Mouse (Mus musculus): ENCODE measurements around the gene Lcp2.

Lcp2 gene

DNA sequence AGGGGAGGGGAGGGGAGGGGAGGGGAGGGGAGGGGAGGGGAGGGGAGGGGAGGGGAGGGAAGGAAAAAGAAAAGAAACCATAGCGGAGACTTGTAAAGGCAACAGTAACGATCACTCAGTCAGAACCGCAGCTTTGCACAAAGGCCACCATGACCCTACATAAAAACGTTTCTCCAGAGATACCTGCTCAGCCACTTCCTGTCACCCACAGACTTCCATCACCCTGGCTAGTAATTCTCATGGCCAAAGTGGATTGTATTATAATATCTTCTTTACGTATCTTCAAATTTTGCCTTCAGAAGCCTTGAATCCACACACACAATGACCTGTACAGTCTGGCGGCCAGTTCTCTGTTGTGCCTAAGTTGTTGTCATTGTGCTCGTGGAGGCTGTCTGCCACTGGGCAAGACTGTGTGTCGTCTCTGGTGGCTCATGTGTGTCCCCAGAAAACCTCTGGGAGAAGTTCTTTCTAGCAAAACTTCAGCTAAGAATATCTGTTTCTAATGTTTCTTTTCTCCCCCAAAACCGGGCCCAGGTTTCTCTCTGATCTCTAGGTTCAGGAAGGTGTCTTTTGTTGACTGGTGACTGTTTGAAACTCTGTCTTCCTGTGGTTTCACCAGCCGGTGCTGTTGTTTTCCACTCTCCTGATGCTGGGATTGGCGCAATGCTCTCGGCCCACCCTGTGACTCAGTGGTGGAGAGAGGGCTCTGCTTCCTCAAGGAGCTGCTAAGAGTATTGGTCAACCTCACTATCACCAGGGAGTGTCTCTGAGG lies 37.2 kb upstream of the Lcp2 start:
- Histone ChIP-seq H3K4me3 (replicated peaks; ENCODE audit: low read length) (no peak overlapping the region), H3K36me3 (ENCODE audit: insufficient read depth, low read length) (no peaks in the 10 kb centered on the region), H3K4me1 (replicated peaks; ENCODE audit: low read depth, low read length) (peaks cover 8% of the 10 kb centered on the region), H3K27me3 (ENCODE audit: insufficient read depth, low read length) (peaks cover 11% of the 10 kb centered on the region; the same call in 1 of the 2 replicates), H3K9me3 (ENCODE audit: low read length) (no peaks in the 10 kb centered on the region)
- TF ChIP-seq NANOG (IDR thresholded peaks at IDR 0.05; ENCODE audit: borderline replicate concordance, low read length) = no peak
- no peak for TF ChIP-seq POU5F1 (IDR thresholded peaks at IDR 0.05; ENCODE audit: borderline replicate concordance, low read length)
- no peak for TF ChIP-seq CTCF (conservative IDR thresholded peaks at IDR 0.05; ENCODE audit: low read length)

DNA sequence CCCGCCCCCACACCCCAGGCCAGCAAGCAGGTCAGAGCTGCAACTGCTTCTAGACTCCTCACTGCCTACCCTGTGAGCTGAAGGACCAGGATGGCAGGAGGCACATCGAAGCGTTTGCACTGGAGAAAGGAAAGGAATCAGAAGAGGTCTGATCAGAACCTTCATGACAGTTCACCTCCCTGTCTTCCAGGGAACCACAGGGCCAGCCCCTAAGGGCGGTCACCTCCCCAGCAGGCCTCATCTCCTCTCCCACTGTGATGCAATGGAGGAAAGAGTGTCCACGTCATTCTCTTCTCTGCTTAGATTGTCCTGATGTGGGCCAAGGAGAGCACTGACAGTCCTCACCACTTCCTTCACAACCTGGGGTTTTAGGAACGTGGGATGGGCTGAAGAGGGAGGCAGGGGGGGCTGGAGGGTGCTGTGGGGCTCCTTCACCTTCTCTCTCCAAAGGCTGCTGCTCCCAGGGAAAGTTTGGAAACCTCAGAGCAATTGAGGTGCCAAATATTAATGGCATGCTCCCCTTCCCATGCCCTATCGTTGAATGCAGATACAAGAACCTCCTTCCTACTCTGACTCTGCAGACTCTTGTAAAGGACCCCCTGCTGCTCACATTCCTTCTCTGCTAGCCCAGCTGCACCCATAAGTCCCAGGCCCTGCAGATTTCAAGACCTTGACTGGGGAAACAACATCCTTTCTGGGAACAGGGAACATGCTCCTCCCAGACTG lies 36.4 kb upstream of the Lcp2 start:
- Histone ChIP-seq H3K4me3 (replicated peaks; ENCODE audit: low read length) (no peak overlapping the region), H3K4me1 (replicated peaks; ENCODE audit: low read depth, low read length) (peaks cover 8% of the 10 kb centered on the region), H3K27me3 (ENCODE audit: insufficient read depth, low read length) (peaks cover 8% of the 10 kb centered on the region; the same call in 1 of the 2 replicates), H3K9me3 (ENCODE audit: low read length) (no peaks in the 10 kb centered on the region), H3K36me3 (ENCODE audit: insufficient read depth, low read length) (no peaks in the 10 kb centered on the region)
- TF ChIP-seq NANOG (IDR thresholded peaks at IDR 0.05; ENCODE audit: borderline replicate concordance, low read length) (no peak), POU5F1 (IDR thresholded peaks at IDR 0.05; ENCODE audit: borderline replicate concordance, low read length) (no peak)

DNA sequence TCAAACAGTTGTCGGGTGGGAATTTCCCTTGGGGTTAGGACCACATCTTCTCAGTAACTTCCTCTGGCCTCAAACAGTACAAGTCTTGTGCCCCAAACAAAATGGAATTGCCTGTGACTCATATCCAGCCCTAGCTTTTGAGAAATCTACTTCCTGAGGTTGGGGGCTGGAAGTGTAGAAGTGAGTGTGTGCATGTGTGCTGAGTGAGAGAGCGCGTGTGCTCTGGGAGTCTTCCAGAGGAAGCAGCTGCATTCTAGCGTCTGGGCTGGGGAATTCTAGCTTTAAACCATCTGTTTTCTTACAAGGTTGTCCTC lies 35.9 kb upstream of the Lcp2 start:
- Histone ChIP-seq H3K4me1 (replicated peaks; ENCODE audit: low read depth, low read length) (peaks cover 8% of the 10 kb centered on the region), H3K4me3 (replicated peaks; ENCODE audit: low read length) (no peak overlapping the region), H3K9me3 (ENCODE audit: low read length) (no peaks in the 10 kb centered on the region), H3K36me3 (ENCODE audit: insufficient read depth, low read length) (no peaks in the 10 kb centered on the region), H3K27me3 (ENCODE audit: insufficient read depth, low read length) (peaks cover 8% of the 10 kb centered on the region; the same call in 1 of the 2 replicates)
- TF ChIP-seq CTCF (conservative IDR thresholded peaks at IDR 0.05; ENCODE audit: low read length) = no peak
- TF ChIP-seq NANOG (IDR thresholded peaks at IDR 0.05; ENCODE audit: borderline replicate concordance, low read length) = no peak

DNA sequence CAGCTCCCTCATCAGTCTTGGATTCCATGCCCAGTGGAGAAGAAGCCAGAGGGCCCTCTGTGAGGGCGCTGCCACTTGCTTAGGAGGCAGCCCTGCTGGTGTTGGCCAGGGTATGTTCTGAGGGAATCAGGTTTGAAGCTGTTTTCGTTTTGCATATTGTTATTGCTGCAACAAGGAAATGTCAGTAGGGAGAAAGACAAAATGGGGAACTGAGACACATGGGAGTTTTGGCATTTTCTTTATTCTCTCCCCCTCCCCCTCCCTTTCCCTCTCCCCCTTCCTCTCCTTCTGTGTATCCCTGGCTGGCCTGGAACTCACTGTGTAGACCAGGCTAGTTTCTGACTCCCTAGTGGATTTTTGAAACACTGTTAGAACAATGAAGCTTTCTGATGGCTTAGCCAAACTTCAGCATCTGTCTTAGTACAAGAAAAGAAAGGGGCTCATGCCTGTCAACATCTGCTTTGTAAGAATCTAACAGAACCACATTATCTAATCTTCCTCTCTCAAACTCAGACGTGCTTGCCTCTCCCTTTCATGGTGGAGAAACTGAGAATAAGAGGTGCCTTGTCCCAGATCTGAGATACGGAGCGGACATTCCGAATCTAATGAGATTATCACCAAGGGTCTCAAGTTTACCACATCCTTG lies 34.6 kb upstream of the Lcp2 start:
- Histone ChIP-seq H3K36me3 (ENCODE audit: insufficient read depth, low read length) (no peaks in the 10 kb centered on the region), H3K4me3 (replicated peaks; ENCODE audit: low read length) (no peak overlapping the region), H3K9me3 (ENCODE audit: low read length) (no peaks in the 10 kb centered on the region), H3K4me1 (replicated peaks; ENCODE audit: low read depth, low read length) (peaks cover 8% of the 10 kb centered on the region), H3K27me3 (ENCODE audit: insufficient read depth, low read length) (peaks cover under 1% of the 10 kb centered on the region; the same call in 1 of the 2 replicates)
- TF ChIP-seq CTCF (conservative IDR thresholded peaks at IDR 0.05; ENCODE audit: low read length) (no peak), NANOG (IDR thresholded peaks at IDR 0.05; ENCODE audit: borderline replicate concordance, low read length) (no peak), POU5F1 (IDR thresholded peaks at IDR 0.05; ENCODE audit: borderline replicate concordance, low read length) (no peak)

DNA sequence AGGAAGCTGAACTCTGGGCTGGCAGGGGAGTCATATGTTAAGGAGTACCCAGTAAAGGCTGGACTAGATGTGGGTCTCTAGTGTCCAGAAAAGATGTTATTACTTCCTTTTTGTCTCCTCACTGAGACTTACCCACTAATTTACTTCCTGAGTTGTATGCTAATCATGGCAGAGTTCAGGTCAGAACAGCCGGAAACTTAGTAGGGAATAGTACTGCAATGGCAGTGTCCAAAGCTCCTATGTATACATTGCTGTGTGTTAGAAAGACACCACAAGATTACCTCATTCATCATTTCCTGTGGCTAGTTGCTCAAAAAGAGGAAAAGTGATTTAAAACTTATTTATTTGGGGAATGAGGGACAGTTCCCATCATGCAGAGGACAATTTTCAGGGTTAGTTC lies 21.6 kb upstream of the Lcp2 start:
- no peak for TF ChIP-seq CTCF (conservative IDR thresholded peaks at IDR 0.05; ENCODE audit: low read length)
- TF ChIP-seq POU5F1 (IDR thresholded peaks at IDR 0.05; ENCODE audit: borderline replicate concordance, low read length) = no peak
- no peak for TF ChIP-seq NANOG (IDR thresholded peaks at IDR 0.05; ENCODE audit: borderline replicate concordance, low read length)
- Histone ChIP-seq H3K4me1 (replicated peaks; ENCODE audit: low read depth, low read length) (no peaks in the 10 kb centered on the region), H3K4me3 (replicated peaks; ENCODE audit: low read length) (no peak overlapping the region), H3K36me3 (ENCODE audit: insufficient read depth, low read length) (no peaks in the 10 kb centered on the region), H3K9me3 (ENCODE audit: low read length) (peaks cover 3% of the 10 kb centered on the region; the same call in 1 of the 2 replicates), H3K27me3 (ENCODE audit: insufficient read depth, low read length) (no peaks in the 10 kb centered on the region)

DNA sequence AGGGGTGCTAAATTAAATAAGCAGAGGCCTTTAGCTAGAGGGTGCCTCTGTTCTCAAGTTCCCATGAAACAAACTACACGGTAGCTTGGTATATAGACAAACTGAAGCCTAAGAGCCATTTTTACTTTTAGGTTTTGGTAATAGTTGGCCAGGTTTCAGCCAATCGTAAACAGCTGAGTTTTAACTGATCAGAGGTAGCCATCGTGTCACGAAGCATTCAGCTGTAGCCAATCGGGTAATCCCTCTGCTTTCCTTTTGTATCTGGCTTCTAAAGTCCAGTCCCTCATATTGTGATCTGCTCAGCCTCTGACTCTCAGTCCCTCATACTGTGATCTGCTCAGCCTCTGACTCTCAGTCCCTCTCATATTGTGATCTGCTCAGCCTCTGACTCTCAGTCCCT lies 17.1 kb upstream of the Lcp2 start:
- Histone ChIP-seq H3K36me3 (ENCODE audit: insufficient read depth, low read length) (no peaks in the 10 kb centered on the region), H3K27me3 (ENCODE audit: insufficient read depth, low read length) (no peaks in the 10 kb centered on the region), H3K4me3 (replicated peaks; ENCODE audit: low read length) (no peak overlapping the region), H3K4me1 (replicated peaks; ENCODE audit: low read depth, low read length) (no peaks in the 10 kb centered on the region), H3K9me3 (ENCODE audit: low read length) (no peaks in the 10 kb centered on the region)
- no peak for TF ChIP-seq POU5F1 (IDR thresholded peaks at IDR 0.05; ENCODE audit: borderline replicate concordance, low read length)
- TF ChIP-seq CTCF (conservative IDR thresholded peaks at IDR 0.05; ENCODE audit: low read length) = no peak

DNA sequence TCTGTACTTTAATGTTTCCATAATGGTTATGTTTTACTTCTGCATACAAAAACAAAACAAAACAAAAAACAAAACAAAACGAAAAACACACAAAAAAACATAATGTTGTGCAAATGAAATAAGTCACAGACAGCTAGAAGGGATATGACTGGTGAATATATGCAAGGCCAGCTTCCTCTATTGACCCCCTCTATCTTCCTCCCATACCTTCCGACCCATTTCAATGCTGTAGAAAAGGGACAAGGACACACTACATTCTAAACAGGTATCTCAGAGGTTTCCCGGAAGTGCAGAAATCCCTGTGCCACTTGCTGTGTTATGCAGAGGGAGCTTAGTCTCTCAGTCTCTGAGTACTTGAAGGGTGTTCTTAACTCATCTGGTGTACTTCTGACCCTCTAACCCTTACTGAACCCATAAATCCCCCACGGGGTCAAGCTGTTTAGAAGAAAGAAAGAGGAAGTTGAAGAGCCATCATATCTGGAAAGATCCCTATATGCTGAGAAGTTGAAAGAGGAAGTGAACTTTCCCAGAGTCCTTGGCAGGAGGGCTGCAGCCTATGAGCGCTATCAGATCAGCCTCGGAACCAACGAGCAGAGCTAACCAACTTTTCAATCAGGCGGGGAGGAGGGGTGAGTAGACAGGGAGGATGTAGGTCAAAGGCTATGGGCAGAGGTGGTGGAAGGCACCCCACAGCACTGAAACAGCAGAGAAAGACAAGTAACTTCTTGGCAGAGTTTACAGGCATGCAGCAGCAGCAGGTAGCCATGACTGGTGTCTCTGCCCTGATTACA lies 15.5 kb upstream of the Lcp2 start:
- no peak overlapping the region for H3K4me3 ChIP-seq (replicated peaks; ENCODE audit: low read length)
- no peaks in the 10 kb centered on the region for H3K4me1 ChIP-seq (replicated peaks; ENCODE audit: low read depth, low read length)
- H3K9me3 ChIP-seq (ENCODE audit: low read length) = no peaks in the 10 kb centered on the region
- no peaks in the 10 kb centered on the region for H3K36me3 ChIP-seq (ENCODE audit: insufficient read depth, low read length)
- TF ChIP-seq POU5F1 (IDR thresholded peaks at IDR 0.05; ENCODE audit: borderline replicate concordance, low read length) (no peak), NANOG (IDR thresholded peaks at IDR 0.05; ENCODE audit: borderline replicate concordance, low read length) (no peak), CTCF (conservative IDR thresholded peaks at IDR 0.05; ENCODE audit: low read length) (no peak)
- no peaks in the 10 kb centered on the region for H3K27me3 ChIP-seq (ENCODE audit: insufficient read depth, low read length)

DNA sequence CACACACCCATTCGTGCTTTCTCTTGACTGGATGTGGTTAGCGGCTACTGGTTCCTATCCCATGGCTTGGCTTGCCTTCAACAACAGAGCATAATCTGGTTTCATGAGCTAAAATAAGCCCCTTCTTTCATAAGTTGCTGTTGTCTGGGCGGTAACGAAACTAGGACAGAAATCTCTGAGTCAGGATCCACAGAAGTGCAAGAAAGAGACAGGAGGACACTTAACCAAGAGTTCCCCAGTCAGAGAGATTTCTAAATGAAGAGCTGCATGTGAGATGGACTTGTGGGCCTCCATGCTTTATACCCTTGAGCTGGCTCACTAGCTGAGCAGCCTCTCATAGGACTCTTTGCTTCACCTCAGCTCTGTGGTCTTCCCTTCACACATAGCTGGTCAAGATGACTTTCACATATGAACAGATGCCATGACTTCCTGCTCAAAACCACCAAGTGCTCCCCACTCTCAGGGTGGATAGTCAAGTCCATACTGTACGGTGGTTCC lies 12.7 kb upstream of the Lcp2 start:
- Histone ChIP-seq H3K36me3 (ENCODE audit: insufficient read depth, low read length) (no peaks in the 10 kb centered on the region), H3K9me3 (ENCODE audit: low read length) (no peaks in the 10 kb centered on the region), H3K27me3 (ENCODE audit: insufficient read depth, low read length) (no peaks in the 10 kb centered on the region), H3K4me1 (replicated peaks; ENCODE audit: low read depth, low read length) (no peaks in the 10 kb centered on the region), H3K4me3 (replicated peaks; ENCODE audit: low read length) (no peak overlapping the region)
- TF ChIP-seq NANOG (IDR thresholded peaks at IDR 0.05; ENCODE audit: borderline replicate concordance, low read length) = no peak
